Mouse (Mus musculus) mouse embryonic stem cell (cell line): ENCODE data around the gene Por.

ENCODE experiments used
- in situ Hi-C, 2 experiments: fragments of 300-500 bp; cut with MboI; formaldehyde crosslinking; loops; 1 replicate in 1 of 2; 3 replicates in 1 of 2; pipeline ENCODE4 v1.14.3; 2019 to 2020; ENCODE audit warnings: low sequenced_read_pairs in 2 of 2, low pct_unique_long_range_greater_than_20kb in 1 of 2, mixed read lengths in 1 of 2; ENCODE audit not compliant: unreplicated experiment in 1 of 2

Por gene

GRCm38 (mm10) chr5:135690401-135690800, 20.6 kb downstream of the Por start:
- in situ Hi-C loops: no loop called here

GRCm38 (mm10) chr5:135691266-135691665, 21.4 kb downstream of the Por start:
- in situ Hi-C loops: no loop called here

- in situ Hi-C loops: no loop called here
Measured at GRCm38 (mm10) chr5:135693281-135693853, 23.5 kb downstream of the Por start.

- in situ Hi-C loops: no loop called here
Measured at GRCm38 (mm10) chr5:135695277-135695721, 25.5 kb downstream of the Por start.

GRCm38 (mm10) chr5:135697711-135698111, 27.9 kb downstream of the Por start:
- in situ Hi-C loops: no loop called here

- in situ Hi-C loops: no loop called here
Measured at GRCm38 (mm10) chr5:135701601-135702000, 31.8 kb downstream of the Por start.

- in situ Hi-C loops: no loop called here
Measured at GRCm38 (mm10) chr5:135702190-135702589, 32.4 kb downstream of the Por start.

GRCm38 (mm10) chr5:135702682-135703192, 32.9 kb downstream of the Por start:
- in situ Hi-C loops: no loop called here

GRCm38 (mm10) chr5:135703431-135703830, 33.6 kb downstream of the Por start:
- in situ Hi-C loops: no loop called here

GRCm38 (mm10) chr5:135705383-135705782, 35.5 kb downstream of the Por start:
- in situ Hi-C loops: no loop called here

GRCm38 (mm10) chr5:135707039-135707438, 37.2 kb downstream of the Por start:
- in situ Hi-C loops: no loop called here

GRCm38 (mm10) chr5:135707855-135708254, 38.0 kb downstream of the Por start:
- in situ Hi-C loops: no loop called here

GRCm38 (mm10) chr5:135709716-135710115, 39.9 kb downstream of the Por start:
- in situ Hi-C loops: no loop called here

GRCm38 (mm10) chr5:135710599-135711214, 40.9 kb downstream of the Por start:
- in situ Hi-C loops: no loop called here

- in situ Hi-C loops: no loop called here
Measured at GRCm38 (mm10) chr5:135711582-135712355, 41.9 kb downstream of the Por start.

GRCm38 (mm10) chr5:135712803-135713202, 43.0 kb downstream of the Por start:
- in situ Hi-C loops: no loop called here

- in situ Hi-C loops: no loop called here
Measured at GRCm38 (mm10) chr5:135713441-135714218, 43.8 kb downstream of the Por start.

- in situ Hi-C loops: no loop called here
Measured at GRCm38 (mm10) chr5:135715624-135716023, 45.8 kb downstream of the Por start.
